Mouse (Mus musculus): ENCODE measurements around the gene Prss34. TPM values are rescaled to one million over a fixed set of nuclear protein-coding genes. Genes with fewer than 3 reads are reported as not detected.

Gene Prss34
- polyA plus RNA-seq, 1 experiment = 35.0 TPM

DNA sequence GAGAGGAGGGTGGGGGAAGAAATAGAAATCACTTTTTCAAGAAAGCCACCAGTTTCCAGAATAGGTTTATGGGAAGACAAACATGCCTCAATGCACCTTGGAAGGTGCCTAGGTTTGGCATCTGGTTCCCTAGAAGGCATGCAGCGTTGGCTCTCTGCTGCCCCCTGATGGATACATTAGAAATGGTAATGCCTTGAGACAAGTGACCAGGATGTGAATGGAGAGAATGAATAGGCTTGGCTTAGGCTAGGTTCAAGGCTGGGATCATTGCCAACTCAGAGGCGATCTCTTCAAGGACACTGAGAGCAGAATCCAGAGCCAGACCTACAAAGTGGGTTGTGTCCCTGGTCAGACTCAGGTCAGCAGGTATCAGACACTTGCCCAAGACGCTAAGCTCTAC, 13.2 kb upstream of the Prss34 start:
- H3K4me3 ChIP-seq (replicated peaks; ENCODE audit: control insufficient read depth, low read depth, low read length) = no peak overlapping the region
- 24% methylated on average over 3 of the region's 3 CpGs for WGBS
- H3K4me1 ChIP-seq (ENCODE audit: control insufficient read depth, insufficient read depth, low read length) = no peaks in the 10 kb centered on the region
- TF ChIP-seq POLR2A (IDR thresholded peaks at IDR 0.05; ENCODE audit: borderline replicate concordance, control insufficient read depth, low read depth, low read length) (no peak), CTCF (IDR thresholded peaks at IDR 0.05; ENCODE audit: control insufficient read depth, insufficient read depth, low read length) (peak; percentile 96)
- no peak overlapping the region for H3K27ac ChIP-seq (ENCODE audit: control insufficient read depth, insufficient read depth, low read depth, low read length, poor library complexity)

GRCm38 (mm10) chr17:25288842-25289241, 9.4 kb upstream of the Prss34 start:
- Histone ChIP-seq H3K4me1 (ENCODE audit: control insufficient read depth, insufficient read depth, low read length) (no peaks in the 10 kb centered on the region), H3K4me3 (replicated peaks; ENCODE audit: control insufficient read depth, low read depth, low read length) (no peak overlapping the region), H3K27ac (ENCODE audit: control insufficient read depth, insufficient read depth, low read depth, low read length, poor library complexity) (no peak overlapping the region)
- WGBS = 20% methylated on average over 4 of the region's 4 CpGs
- TF ChIP-seq POLR2A (IDR thresholded peaks at IDR 0.05; ENCODE audit: borderline replicate concordance, control insufficient read depth, low read depth, low read length) (no peak), CTCF (IDR thresholded peaks at IDR 0.05; ENCODE audit: control insufficient read depth, insufficient read depth, low read length) (peak; percentile 89)

DNA sequence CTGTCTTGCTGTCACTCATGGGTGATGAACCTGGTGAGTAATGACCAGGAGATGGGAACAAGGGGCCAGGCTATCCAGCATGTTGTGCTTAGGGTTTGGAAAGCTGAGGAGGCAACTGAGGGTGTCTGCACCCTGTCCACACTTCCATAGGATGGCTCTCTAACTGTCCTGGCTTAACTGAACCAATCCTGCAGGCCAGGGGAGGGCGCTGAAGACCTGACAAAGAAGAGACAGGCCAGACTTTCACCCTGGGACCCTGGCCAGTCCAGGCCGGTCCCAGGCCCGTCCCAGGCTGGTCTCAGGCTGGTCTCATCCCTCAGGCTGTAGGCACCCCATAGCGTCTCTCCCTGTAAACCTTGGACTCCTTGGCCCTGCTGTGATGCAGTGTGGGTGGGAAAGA, 7.8 kb upstream of the Prss34 start:
- WGBS = 29% methylated on average over 4 of the region's 4 CpGs
- Histone ChIP-seq H3K27ac (ENCODE audit: control insufficient read depth, insufficient read depth, low read depth, low read length, poor library complexity) (no peak overlapping the region), H3K4me3 (replicated peaks; ENCODE audit: control insufficient read depth, low read depth, low read length) (no peak overlapping the region), H3K4me1 (ENCODE audit: control insufficient read depth, insufficient read depth, low read length) (no peaks in the 10 kb centered on the region)
- no peak for TF ChIP-seq POLR2A (IDR thresholded peaks at IDR 0.05; ENCODE audit: borderline replicate concordance, control insufficient read depth, low read depth, low read length)

DNA sequence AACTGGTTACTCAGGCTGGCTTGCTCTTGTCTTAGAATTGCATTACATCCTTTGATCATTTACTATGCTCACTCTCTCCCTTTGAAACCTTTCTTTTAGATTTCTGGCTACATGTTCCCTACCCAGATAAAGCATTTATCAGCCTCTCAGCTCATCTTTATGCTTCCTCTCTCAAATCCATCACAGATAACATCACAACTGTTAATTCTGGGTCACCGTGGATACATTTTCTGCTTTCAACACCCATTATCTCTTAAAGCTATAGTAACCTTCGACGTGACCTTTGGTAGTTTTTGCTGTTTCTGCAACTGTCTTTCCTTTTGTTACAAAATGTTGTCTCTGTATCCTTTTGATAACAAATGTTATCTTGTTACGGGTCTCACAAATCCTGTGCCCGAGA, 4.7 kb upstream of the Prss34 start:
- TF ChIP-seq POLR2A (IDR thresholded peaks at IDR 0.05; ENCODE audit: borderline replicate concordance, control insufficient read depth, low read depth, low read length) (no peak), CTCF (IDR thresholded peaks at IDR 0.05; ENCODE audit: control insufficient read depth, insufficient read depth, low read length) (no peak)
- WGBS = 37% methylated on average over 5 of the region's 5 CpGs

DNA sequence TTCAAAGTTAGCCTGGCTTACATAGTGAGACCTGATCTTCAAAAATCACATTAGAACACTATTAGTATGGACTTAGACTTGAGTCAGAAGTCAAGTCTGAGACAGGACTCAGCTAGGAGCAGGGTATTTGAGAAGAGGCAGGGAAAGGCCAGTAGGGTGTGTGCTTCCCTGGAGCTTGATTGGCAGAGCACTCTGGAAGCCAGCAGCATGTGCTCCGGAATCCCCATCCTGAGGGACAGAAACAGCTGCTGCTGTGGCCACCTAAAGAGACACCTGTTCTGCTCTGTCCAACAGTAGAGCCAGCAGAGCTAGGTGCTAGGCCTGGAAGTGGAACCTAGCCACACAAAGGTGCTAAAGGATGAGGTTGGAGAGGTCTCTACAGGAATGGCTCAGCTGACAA, 4.1 kb upstream of the Prss34 start:
- WGBS = 59% methylated on average over 1 of the region's 1 CpGs
- Histone ChIP-seq H3K4me1 (ENCODE audit: control insufficient read depth, insufficient read depth, low read length) (no peaks in the 10 kb centered on the region), H3K27ac (ENCODE audit: control insufficient read depth, insufficient read depth, low read depth, low read length, poor library complexity) (no peak overlapping the region), H3K4me3 (replicated peaks; ENCODE audit: control insufficient read depth, low read depth, low read length) (no peak overlapping the region)
- TF ChIP-seq CTCF (IDR thresholded peaks at IDR 0.05; ENCODE audit: control insufficient read depth, insufficient read depth, low read length) = no peak
- no peak for TF ChIP-seq POLR2A (IDR thresholded peaks at IDR 0.05; ENCODE audit: borderline replicate concordance, control insufficient read depth, low read depth, low read length)

More for the DNA sequence above, 4.7 kb upstream of the Prss34 start:
- no peak overlapping the region for H3K27ac ChIP-seq (ENCODE audit: control insufficient read depth, insufficient read depth, low read depth, low read length, poor library complexity)
- H3K4me1 ChIP-seq (ENCODE audit: control insufficient read depth, insufficient read depth, low read length) = no peaks in the 10 kb centered on the region
- no peak overlapping the region for H3K4me3 ChIP-seq (replicated peaks; ENCODE audit: control insufficient read depth, low read depth, low read length)

DNA sequence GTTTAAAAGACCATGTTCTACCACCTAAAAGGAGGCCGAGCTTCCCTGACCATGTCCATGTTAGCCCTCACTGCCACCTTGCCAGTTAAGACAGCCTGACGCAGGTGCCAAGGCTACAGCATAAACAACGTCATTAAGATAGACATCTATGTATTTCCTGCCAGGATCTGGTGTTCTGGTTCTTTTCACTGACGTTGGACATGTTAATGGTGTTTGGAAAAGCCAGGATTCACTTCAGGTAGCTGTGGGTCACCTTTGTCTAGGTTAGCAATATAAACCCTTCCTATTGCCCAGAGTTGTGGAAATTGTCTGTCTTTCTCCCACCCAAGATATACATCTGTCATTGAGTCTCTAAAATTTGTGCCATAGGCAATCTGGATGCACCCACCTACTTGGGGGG, 10.2 kb downstream of the Prss34 start, which contains the start of gene Prss28:
Gene Prss28, plus strand, starts transcription at position 301 of the 400 bp plus-strand sequence.
- TF ChIP-seq POLR2A (IDR thresholded peaks at IDR 0.05; ENCODE audit: borderline replicate concordance, control insufficient read depth, low read depth, low read length) (no peak), CTCF (IDR thresholded peaks at IDR 0.05; ENCODE audit: control insufficient read depth, insufficient read depth, low read length) (no peak)
- WGBS = 49% methylated on average over 4 of the region's 4 CpGs
- H3K27ac ChIP-seq (ENCODE audit: control insufficient read depth, insufficient read depth, low read depth, low read length, poor library complexity) = no peak within 1 kb of the TSS
- no peaks in the 10 kb centered on the region for H3K4me1 ChIP-seq (ENCODE audit: control insufficient read depth, insufficient read depth, low read length)
- H3K4me3 ChIP-seq (replicated peaks; ENCODE audit: control insufficient read depth, low read depth, low read length) = no peak within 1 kb of the TSS

- Histone ChIP-seq H3K27ac (ENCODE audit: control insufficient read depth, insufficient read depth, low read depth, low read length, poor library complexity) (no peak within 1 kb of the TSS), H3K4me3 (replicated peaks; ENCODE audit: control insufficient read depth, low read depth, low read length) (no peak within 1 kb of the TSS), H3K4me1 (ENCODE audit: control insufficient read depth, insufficient read depth, low read length) (no peaks in the 10 kb centered on the region)
- 65% methylated on average over 5 of the region's 5 CpGs for WGBS
- TF ChIP-seq CTCF (IDR thresholded peaks at IDR 0.05; ENCODE audit: control insufficient read depth, insufficient read depth, low read length) = no peak
- TF ChIP-seq POLR2A (IDR thresholded peaks at IDR 0.05; ENCODE audit: borderline replicate concordance, control insufficient read depth, low read depth, low read length) = no peak
These were observed 20.2 kb downstream of the Prss34 start, which contains the start of gene Prss29 for GRCm38 (mm10) chr17:25318354-25318753. Gene Prss29 (plus strand): TSS chr17:25318654.

DNA sequence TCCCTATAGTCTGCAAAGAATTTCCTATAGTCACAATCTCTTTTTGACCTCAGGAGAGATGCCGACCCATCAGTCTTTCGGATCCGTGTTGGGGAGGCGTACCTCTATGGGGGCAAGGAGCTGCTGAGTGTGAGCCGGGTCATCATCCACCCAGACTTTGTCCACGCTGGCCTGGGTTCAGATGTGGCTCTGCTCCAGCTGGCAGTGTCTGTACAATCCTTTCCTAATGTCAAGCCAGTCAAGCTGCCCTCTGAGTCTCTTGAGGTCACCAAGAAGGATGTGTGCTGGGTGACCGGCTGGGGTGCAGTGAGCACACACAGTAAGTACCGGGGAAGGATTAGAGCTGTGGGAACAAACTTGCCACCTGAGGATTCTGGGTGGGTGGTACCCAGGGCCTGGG, 22.6 kb downstream of the Prss34 start:
- H3K27ac ChIP-seq (ENCODE audit: control insufficient read depth, insufficient read depth, low read depth, low read length, poor library complexity) = no peak overlapping the region
- no peak overlapping the region for H3K4me3 ChIP-seq (replicated peaks; ENCODE audit: control insufficient read depth, low read depth, low read length)
- H3K4me1 ChIP-seq (ENCODE audit: control insufficient read depth, insufficient read depth, low read length) = no peaks in the 10 kb centered on the region
- WGBS = 78% methylated on average over 8 of the region's 8 CpGs
- TF ChIP-seq CTCF (IDR thresholded peaks at IDR 0.05; ENCODE audit: control insufficient read depth, insufficient read depth, low read length) = no peak
- TF ChIP-seq POLR2A (IDR thresholded peaks at IDR 0.05; ENCODE audit: borderline replicate concordance, control insufficient read depth, low read depth, low read length) = no peak

GRCm38 (mm10) chr17:25322930-25323329, 24.7 kb downstream of the Prss34 start:
- no peak overlapping the region for H3K4me3 ChIP-seq (replicated peaks; ENCODE audit: control insufficient read depth, low read depth, low read length)
- 18% methylated on average over 2 of the region's 2 CpGs for WGBS
- no peak overlapping the region for H3K27ac ChIP-seq (ENCODE audit: control insufficient read depth, insufficient read depth, low read depth, low read length, poor library complexity)
- H3K4me1 ChIP-seq (ENCODE audit: control insufficient read depth, insufficient read depth, low read length) = no peaks in the 10 kb centered on the region
- TF ChIP-seq POLR2A (IDR thresholded peaks at IDR 0.05; ENCODE audit: borderline replicate concordance, control insufficient read depth, low read depth, low read length) (no peak), CTCF (IDR thresholded peaks at IDR 0.05; ENCODE audit: control insufficient read depth, insufficient read depth, low read length) (no peak)

Measured in bone marrow, adult 2 months (tissue).